Mouse (Mus musculus): ENCODE measurements around the gene Grk2. TPM values are rescaled to one million over a fixed set of nuclear protein-coding genes. Genes with fewer than 3 reads are reported as not detected.

Grk2 gene
- total and polyA plus RNA-seq, 2 experiments from 2014 or later = 7.8 to 50.4 TPM

- Histone ChIP-seq H3K27me3 (ENCODE audit: control insufficient read depth, insufficient read depth, low read length) (no peaks in the 10 kb centered on the region), H3K4me2 (ENCODE audit: low read depth, low read length) (peak overlapping the region; percentile 92), H3K4me1 (ENCODE audit: control insufficient read depth, insufficient read depth) (peaks cover 45% of the 10 kb centered on the region), H3K36me3 (replicated peaks; ENCODE audit: control insufficient read depth, insufficient read depth, low read length) (no peaks in the 10 kb centered on the region), H3K4me3 (ENCODE audit: low read depth, low read length) (peak overlapping the region; percentile 84), H3K9ac (replicated peaks; ENCODE audit: low read depth, low read length) (0 out of 2 replicates have a peak overlapping the region, but pooled peaks have one; percentile 90), H3K27ac (ENCODE audit: low read depth) (peak overlapping the region; percentile 28), H3K9me3 (replicated peaks; ENCODE audit: control insufficient read depth, low read length) (no peaks in the 10 kb centered on the region)
- 64% methylated on average over 5 of the region's 5 CpGs for WGBS
- DNase-seq (ENCODE audit: low spot score) (no peak), ATAC-seq (ENCODE audit: insufficient read depth, low read depth) (no peak)
- no peak for TF ChIP-seq EP300 (IDR thresholded peaks at IDR 0.05; ENCODE audit: low read depth)
- no peak for TF ChIP-seq CTCF (IDR thresholded peaks at IDR 0.05; ENCODE audit: low read depth)
These were observed 1.7 kb downstream of the Grk2 start for GRCm38 (mm10) chr19:4304251-4304821.

- H3K4me3 ChIP-seq (ENCODE audit: low read depth, low read length) = no peak overlapping the region; the same call in 1 of the 2 replicates
- 88% methylated on average over 5 of the region's 5 CpGs for WGBS
- H3K4me2 ChIP-seq (ENCODE audit: low read depth, low read length) = peak overlapping the region; percentile 92; the same call in 1 of the 2 replicates
These were observed 2.4 kb downstream of the Grk2 start for GRCm38 (mm10) chr19:4303640-4303995.

GRCm38 (mm10) chr19:4302936-4303639 lies 2.9 kb downstream of the Grk2 start:
- H3K36me3 ChIP-seq (replicated peaks; ENCODE audit: control insufficient read depth, insufficient read depth, low read length) = no peaks in the 10 kb centered on the region
- 0 out of 2 replicates have a peak overlapping the region, but pooled peaks have one; percentile 18 for H3K9ac ChIP-seq (replicated peaks; ENCODE audit: low read depth, low read length)
- DNase-seq (ENCODE audit: low spot score) (no peak), ATAC-seq (ENCODE audit: insufficient read depth, low read depth) (no peak)
- no peak for TF ChIP-seq CTCF (IDR thresholded peaks at IDR 0.05; ENCODE audit: low read depth)
- TF ChIP-seq EP300 (IDR thresholded peaks at IDR 0.05; ENCODE audit: low read depth) = no peak
- H3K4me2 ChIP-seq (ENCODE audit: low read depth, low read length) = peak overlapping the region; percentile 92
- WGBS = 52% methylated on average over 7 of the region's 7 CpGs
- H3K9me3 ChIP-seq (replicated peaks; ENCODE audit: control insufficient read depth, low read length) = no peaks in the 10 kb centered on the region
- no peaks in the 10 kb centered on the region for H3K27me3 ChIP-seq (ENCODE audit: control insufficient read depth, insufficient read depth, low read length)
- H3K4me1 ChIP-seq (ENCODE audit: control insufficient read depth, insufficient read depth) = peaks cover 45% of the 10 kb centered on the region
- H3K4me3 ChIP-seq (ENCODE audit: low read depth, low read length) = peak overlapping the region; percentile 5; the same call in 1 of the 2 replicates
- H3K27ac ChIP-seq (ENCODE audit: low read depth) = peak overlapping the region; percentile 46

More at GRCm38 (mm10) chr19:4303640-4303995, 2.4 kb downstream of the Grk2 start:
- H3K9me3 ChIP-seq (replicated peaks; ENCODE audit: control insufficient read depth, low read length) = no peaks in the 10 kb centered on the region
- peaks cover 45% of the 10 kb centered on the region for H3K4me1 ChIP-seq (ENCODE audit: control insufficient read depth, insufficient read depth)
- no peak overlapping the region for H3K9ac ChIP-seq (replicated peaks; ENCODE audit: low read depth, low read length)
- H3K36me3 ChIP-seq (replicated peaks; ENCODE audit: control insufficient read depth, insufficient read depth, low read length) = no peaks in the 10 kb centered on the region
- TF ChIP-seq EP300 (IDR thresholded peaks at IDR 0.05; ENCODE audit: low read depth) = no peak
- TF ChIP-seq CTCF (IDR thresholded peaks at IDR 0.05; ENCODE audit: low read depth) = no peak
- DNase-seq (ENCODE audit: low spot score) = no peak
- no peaks in the 10 kb centered on the region for H3K27me3 ChIP-seq (ENCODE audit: control insufficient read depth, insufficient read depth, low read length)
- H3K27ac ChIP-seq (ENCODE audit: low read depth) = peak overlapping the region; percentile 46; the same call in 1 of the 2 replicates
- no peak for ATAC-seq (ENCODE audit: insufficient read depth, low read depth)

- peak overlapping the region; percentile 5; the same call in 1 of the 2 replicates for H3K4me3 ChIP-seq (ENCODE audit: low read depth, low read length)
- peak overlapping the region; percentile 92 for H3K4me2 ChIP-seq (ENCODE audit: low read depth, low read length)
- H3K4me1 ChIP-seq (ENCODE audit: control insufficient read depth, insufficient read depth) = peaks cover 45% of the 10 kb centered on the region
- ATAC-seq (ENCODE audit: insufficient read depth, low read depth) (no peak), DNase-seq (ENCODE audit: low spot score) (peak; percentile 58)
- H3K36me3 ChIP-seq (replicated peaks; ENCODE audit: control insufficient read depth, insufficient read depth, low read length) = no peaks in the 10 kb centered on the region
- H3K9ac ChIP-seq (replicated peaks; ENCODE audit: low read depth, low read length) = peak overlapping the region; percentile 18; the same call in 1 of the 2 replicates
- no peaks in the 10 kb centered on the region for H3K9me3 ChIP-seq (replicated peaks; ENCODE audit: control insufficient read depth, low read length)
- TF ChIP-seq CTCF (IDR thresholded peaks at IDR 0.05; ENCODE audit: low read depth) (no peak), EP300 (IDR thresholded peaks at IDR 0.05; ENCODE audit: low read depth) (no peak; the same call in 1 of the 2 replicates)
- no peaks in the 10 kb centered on the region for H3K27me3 ChIP-seq (ENCODE audit: control insufficient read depth, insufficient read depth, low read length)
- peak overlapping the region; percentile 46 for H3K27ac ChIP-seq (ENCODE audit: low read depth)
- 27% methylated on average over 21 of the region's 21 CpGs for WGBS
These were observed 4.0 kb downstream of the Grk2 start for GRCm38 (mm10) chr19:4301735-4302651.

All from heart, postnatal 0 days (tissue).